Mouse (Mus musculus): ENCODE measurements around the gene Tlr12.

DNA sequence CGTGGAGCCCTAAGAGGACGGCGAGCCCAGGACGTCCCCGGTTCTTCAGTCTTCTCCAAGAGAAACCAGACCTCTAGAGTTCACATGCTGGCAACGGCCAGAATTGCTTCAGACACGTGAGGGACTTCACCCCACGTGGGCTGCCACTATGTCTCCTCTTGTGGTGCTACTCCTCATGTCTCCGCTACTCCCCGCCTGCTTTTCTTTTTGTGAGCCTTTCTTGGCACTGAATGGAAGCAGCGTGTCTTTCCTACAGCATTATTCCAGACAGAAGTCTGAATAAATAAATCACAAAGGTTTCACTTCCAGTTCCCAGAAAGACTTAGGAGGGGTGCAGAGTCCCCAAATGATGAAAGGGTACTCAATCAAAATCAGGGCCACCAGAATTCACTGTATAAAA, 10.8 kb downstream of the Tlr12 start:
- TF ChIP-seq CTCF (IDR thresholded peaks at IDR 0.05; ENCODE audit: control insufficient read depth, insufficient read depth, insufficient replicate concordance, low read depth, low read length): no peak
- no peak for TF ChIP-seq POLR2A (IDR thresholded peaks at IDR 0.05; ENCODE audit: control insufficient read depth, low read depth, low read length)
